Mouse (Mus musculus) adrenal gland, adult 18-20 months (tissue): ENCODE data around the gene Dennd1a. TPM values are rescaled to one million over a fixed set of nuclear protein-coding genes. Genes with fewer than 3 reads are reported as not detected.

Experiments
- DNase-seq, 2 experiments: peaks; one replicate each; pipeline ENCODE4 v3.0.0; 2021 to 2022; ENCODE audit warnings: low spot score in 2 of 2
- long read RNA-seq, 2 experiments: library from polyadenylated mRNA; stranded (forward); transcript quantifications; one replicate each; pipeline ENCODE4 v2.0.0; 2021
- total RNA-seq, 2 experiments: library from RNA; stranded (reverse); gene quantifications; 1 replicate in 1 of 2; 2 replicates in 1 of 2; pipeline ENCODE4 v1.2.3; 2021

Dennd1a gene
- total RNA-seq = 10 to 100 TPM; 22.5 to 22.9 TPM
- long read RNA-seq, experiment 1, full-length matches to known transcripts = 1 of 4 reads
- long read RNA-seq, experiment 1, partial matches to known transcripts = 3 of 4 reads
- long read RNA-seq, experiment 1, other reads (novel, unspliced or antisense) = 0 of 4 reads
- long read RNA-seq, experiment 2, partial matches to known transcripts = 1 of 4 reads
- long read RNA-seq, experiment 2, other reads (novel, unspliced or antisense) = 3 of 4 reads

DNA sequence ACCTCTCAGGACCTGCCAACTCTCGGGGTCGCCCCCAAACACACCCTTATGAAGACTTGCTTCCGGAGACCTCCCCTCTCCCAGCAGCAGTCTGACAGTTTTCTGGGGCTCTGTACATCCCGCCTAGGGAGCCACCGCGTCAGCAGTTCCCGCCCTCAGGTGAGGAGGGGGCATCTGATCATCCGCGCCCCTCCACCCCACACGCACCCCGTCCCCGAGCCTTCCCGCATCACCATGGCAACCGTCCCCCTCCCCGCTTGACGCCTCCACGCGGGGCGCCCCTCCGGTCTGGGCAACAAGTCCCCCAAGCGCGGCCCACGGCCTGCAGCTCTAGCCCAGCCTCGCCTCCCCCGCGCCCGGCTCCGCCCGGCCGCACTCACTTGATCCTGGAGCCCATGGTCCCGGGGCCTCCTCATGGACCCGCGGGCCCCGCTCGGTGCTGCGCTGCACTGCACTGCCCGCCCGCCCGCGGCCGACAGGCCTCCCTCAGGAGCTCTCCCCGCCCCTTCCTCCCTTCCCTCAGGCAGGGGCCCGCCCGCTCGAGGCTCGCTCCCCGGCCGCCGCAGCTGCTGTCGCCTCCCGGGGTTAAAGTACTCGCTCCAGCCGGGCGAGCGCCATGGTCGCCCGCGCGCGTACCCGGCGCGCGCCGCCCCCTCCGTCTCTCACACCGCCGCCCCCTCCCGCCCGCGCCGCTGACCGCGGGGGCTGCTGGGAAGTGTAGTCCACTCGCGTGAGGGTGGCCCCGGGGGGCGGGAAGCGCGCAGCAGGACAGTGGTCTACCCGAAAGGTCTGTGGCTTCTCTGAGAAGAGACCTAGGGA is at the start of gene Dennd1a:
Gene Dennd1a, minus strand, starts transcription at position 658 of the 819 bp plus-strand sequence.
- DNase-seq = peak; percentile 88 to 89

DNA sequence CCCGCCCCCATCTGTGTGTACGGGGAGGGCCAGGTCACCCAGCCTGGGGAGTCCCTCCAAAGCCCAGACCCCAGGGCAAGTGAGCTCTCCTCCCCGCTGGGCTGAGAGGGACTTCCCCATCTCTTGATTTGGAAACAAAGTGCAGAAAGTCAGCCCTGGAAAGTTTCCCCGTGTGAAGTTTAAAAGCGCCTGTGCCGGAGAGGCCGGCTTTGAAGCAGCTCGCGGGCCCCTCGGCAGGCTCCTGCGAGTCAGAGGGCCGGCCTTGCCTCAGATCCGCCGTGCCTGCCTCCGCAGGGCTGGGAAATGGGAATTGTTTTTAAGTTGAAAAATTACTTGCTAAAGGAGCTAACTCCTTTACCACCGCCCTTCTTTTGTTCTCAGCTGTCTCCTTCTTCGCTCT is 49.4 kb upstream of the Dennd1a start:
- no peak for DNase-seq

DNA sequence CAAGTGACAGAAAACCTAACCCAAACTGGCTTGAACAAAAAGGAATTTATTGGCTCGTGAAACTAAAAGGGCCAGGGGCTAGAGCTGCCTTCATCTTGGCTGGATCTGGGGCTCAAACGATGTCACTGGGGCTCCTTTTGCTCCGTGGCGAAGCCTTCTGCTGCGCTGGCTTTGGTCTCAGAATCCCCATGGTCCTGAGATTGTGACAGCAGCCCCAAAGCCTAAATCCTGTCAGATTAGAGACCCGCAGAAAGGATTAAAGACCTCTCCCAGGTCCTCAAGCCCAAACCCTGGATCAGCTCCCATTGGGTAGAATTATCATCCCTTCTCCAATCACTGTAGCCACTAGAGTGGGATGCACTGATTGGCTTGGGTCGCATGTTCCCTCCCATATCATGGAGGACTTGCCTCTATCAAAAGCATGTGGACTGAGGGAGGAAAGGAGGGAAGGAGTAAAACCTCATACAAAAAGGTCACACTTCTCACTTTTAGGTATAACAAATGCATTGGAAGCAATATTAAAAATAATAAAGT is 46.5 kb upstream of the Dennd1a start:
- no peak for DNase-seq

DNA sequence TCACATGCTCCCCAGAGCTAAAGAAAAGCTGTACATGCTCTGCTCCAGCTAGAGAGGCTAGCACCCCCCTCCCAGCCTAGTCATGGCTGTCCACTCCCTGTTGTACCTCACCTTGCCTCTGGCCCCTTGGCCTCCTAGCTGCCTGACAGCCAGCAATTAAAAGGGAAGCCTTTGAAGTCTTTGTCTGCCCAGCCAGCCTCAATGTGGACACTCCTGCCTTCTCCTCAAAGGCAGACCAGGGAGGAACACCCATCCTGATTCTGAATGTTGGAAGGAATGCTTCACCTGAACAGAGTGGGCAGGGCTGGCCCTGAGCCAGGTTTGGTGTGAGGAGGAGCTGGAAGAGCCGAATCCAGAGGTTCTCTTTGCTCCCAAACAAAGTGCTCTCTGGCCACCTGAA is 39.5 kb upstream of the Dennd1a start:
- DNase-seq = no peak

- no peak for DNase-seq
Observed at GRCm38 (mm10) chr2:38323380-38323779, 36.2 kb upstream of the Dennd1a start.

DNA sequence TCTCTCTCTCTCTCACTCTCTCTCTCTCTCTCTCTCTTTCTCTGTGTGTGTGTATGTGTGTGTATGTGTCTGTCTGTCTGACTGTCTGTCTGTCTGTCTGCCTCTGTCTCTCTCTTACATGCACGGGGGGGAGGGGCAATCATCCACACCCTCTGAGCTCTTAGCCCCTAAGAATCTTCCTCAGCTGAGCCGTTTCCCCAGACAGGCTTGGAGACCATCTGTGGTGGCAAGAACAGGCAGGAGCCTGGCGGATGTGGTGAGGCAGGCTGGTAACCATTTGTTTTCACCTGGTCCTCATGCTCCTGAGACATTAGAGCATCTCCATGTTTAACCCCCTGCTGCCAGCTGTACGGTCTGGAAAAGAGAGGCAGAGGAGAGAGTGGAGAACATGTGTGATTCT is 33.7 kb upstream of the Dennd1a start:
- DNase-seq = no peak

GRCm38 (mm10) chr2:38319086-38319485 is 31.9 kb upstream of the Dennd1a start:
- no peak for DNase-seq

DNA sequence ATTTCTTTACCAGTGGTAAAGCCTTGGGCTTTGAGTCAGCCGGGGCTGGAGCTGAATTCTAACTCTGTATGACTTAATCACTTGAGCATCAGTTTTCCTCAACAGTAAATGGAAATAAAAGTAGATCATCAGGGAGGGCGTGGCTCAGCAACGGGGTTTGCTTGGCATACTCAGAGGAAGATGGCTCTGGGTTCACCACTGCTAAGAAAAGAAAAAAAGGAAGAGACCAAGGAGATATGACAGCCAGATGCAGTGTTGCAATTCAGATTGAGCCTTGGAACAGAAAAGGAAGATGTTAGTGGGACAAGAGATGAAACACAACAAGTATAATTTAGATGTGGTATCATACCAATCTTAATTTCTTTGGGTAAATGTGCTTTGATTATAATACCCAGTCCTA is 26.2 kb upstream of the Dennd1a start:
- no peak for DNase-seq

DNA sequence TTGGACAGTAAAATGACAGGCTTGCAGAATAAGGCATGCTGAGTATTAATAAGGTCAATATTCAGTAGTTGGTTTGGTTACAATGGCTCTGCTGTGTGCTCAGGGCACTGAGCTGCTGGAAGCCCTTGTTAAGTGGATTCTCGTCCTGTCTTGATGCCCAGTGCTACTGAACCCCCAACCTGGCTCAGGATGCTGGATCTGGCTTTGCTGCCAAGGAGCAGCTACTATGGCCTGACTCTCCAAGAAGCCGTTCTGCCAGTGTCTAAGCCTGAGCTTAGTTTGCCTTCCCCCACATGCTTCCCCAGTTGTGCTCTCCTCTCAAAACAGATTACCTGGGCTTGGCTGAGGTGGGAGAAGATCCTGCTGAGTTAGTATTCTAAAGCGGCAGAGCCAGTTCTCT is 25.7 kb upstream of the Dennd1a start:
- DNase-seq = no peak

- no peak for DNase-seq
Observed at GRCm38 (mm10) chr2:38305152-38305551, 18.0 kb upstream of the Dennd1a start.

DNA sequence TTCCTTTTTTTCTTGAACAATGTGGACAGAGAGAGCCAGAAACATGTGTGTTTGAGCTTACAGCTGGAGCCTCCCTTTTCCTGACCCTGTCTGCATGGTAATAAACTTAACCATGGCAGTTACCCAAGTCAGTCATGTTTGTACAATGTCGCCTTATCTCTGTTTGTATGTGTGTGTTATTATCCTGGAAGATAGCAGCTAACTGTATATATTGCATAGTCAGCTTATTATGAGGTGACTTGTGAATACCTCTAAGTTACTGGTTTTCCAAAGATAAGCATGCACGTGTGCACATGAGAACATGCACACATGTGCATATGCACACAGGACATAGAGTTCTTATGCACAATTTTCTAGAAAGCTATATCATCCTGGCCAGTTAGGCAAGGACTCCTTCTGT is 13.8 kb upstream of the Dennd1a start:
- no peak for DNase-seq

GRCm38 (mm10) chr2:38295939-38296338 is 8.7 kb upstream of the Dennd1a start:
- DNase-seq = no peak

DNA sequence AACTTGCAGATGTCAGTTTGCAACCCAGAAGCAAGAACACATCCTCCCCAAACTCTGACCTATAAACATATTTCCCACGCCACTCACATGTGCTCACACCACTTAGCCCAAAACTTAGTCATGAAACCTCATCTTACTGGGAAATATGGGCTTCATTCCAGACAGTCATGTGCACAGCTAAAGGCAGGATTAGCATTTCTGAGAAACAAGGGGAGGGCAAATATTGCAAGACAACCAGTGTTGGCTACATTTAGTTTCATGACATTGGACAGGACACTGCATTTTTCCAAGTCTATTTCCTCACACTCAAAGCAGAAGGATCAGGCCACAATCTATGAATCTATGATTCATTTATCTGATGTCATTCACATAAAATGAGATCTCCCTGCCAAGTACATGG is 4.3 kb upstream of the Dennd1a start:
- no peak for DNase-seq

DNA sequence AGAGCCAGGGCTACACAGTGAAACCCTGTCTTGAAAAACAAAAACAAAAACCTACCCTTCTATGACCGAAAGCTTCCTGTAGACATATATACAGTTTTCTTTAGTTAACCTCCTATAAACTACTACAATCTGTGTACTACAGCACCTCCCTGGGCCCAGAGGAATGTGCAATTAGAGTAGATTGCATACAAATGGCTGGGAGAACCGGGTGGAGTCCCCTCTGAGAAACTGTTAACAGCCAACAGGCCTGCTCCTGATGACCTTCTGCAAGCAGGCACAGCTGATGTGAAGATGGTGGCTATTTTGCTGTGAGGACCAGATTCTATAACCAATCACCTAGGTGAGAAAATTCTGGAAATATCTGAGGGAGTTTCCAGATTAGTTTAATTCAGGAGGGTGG is 1.0 kb upstream of the Dennd1a start:
- no peak for DNase-seq

DNA sequence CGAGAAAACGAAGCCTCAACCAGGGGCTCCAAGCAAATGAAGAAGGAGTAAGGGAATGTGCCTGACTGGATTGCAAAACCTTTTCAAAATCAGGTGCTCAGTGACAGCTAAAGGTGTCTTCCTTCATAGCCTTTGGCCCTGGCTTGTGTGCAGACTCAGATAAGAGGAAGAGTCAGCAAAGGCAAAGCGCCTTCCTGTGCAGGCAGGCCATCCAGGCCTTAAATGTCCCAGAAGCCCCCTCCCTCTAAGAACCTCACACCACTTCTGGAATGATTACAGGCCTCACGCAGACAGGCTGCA is 807 bp downstream of the Dennd1a start:
- DNase-seq = peak in 1 of 2 experiments; percentile 18

- DNase-seq = no peak
Observed at GRCm38 (mm10) chr2:38285781-38286432, 1.3 kb downstream of the Dennd1a start.

DNA sequence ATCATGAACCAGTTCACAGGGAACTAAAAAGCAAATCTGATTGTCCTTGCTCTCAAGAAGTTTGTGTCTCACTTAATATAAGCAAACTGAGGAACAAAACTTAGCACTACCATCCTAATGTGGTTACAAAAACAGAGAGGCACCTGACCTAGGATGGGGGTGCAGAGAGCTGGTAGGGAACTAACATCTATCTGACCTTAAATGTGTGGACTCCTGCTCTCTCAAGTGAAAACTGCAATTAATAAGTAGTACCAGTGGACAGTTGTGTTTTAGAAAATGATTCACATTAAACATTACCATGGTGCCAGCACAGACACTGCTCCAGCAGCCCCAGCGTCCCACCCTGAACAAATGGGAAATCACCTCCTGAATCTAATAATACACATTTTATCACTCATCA is 3.2 kb downstream of the Dennd1a start:
- no peak for DNase-seq

DNA sequence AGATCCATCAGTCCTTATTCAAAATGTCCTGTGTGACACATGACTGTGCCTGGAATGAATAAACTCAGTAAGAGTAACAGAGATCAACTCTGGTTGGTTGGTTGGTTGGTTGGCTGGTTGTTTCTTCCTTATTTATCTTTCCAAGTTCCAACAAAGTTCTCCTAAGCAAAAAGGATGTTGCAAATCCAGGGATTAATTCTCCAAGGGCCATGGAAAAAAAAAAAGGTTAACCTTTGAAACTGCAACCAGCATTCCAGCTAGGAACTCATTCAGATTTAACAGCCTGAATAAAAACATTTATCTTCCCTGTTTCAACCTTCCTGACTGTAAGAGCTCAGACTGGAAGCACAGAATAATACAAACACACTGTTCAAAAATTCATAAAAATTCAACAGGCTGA is 6.8 kb downstream of the Dennd1a start:
- no peak for DNase-seq

- DNase-seq = no peak
Observed at GRCm38 (mm10) chr2:38274973-38275372, 12.2 kb downstream of the Dennd1a start.

DNA sequence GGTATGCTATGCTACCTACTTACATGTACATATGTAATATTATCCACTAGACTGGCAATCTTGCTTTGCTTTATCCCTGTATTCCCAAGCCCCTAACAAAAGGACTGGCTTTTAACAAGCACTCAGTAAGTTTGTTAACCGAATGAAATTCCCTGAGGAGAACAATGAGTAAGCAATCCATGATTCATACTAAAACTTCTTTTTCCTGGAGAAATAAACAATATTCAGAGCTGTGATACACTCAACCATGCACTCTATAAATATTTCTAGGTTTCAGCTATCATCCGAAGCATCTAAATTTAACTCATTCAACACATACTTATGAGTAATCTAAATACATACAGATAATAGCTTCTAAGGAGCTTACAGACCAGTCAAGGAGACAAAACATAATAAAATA is 23.5 kb downstream of the Dennd1a start:
- DNase-seq = no peak

DNA sequence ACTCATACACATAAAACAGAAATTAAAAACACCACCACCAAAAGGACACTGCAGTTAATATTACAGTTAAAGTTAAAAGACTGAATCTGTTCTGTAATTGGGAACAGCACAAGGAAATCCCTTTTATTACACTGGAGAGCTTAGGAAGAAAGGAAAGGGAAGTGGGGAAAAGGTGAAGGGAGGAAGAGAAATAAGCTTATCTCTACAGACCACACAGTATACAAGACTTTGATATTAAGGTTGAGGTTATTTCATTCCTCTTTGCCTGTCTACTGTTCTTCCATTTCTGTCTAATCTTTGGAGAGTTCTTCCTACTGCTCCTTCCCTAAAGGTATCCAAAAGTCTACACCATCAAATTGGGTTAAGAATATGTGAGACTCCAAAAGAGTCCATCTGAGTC is 28.1 kb downstream of the Dennd1a start:
- no peak for DNase-seq

DNA sequence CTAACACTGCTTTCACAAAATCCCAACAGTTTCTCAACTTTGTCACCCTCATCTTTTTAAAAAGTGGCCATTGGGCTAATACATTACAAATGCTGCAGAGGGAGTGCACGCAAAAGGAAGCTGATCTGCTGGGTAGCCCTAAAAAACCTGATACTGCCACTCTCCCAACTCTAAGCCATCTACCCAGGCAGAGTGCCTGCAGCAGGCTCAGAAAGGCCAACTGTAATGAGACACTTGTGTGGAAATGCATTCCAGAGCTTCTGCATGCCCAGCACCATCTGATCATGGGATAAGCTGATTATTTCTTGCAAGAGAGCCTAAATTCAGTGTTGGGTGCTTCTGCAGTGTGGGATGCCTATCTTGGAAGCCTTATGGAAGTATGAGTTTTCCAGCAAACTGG is 49.6 kb downstream of the Dennd1a start:
- DNase-seq = no peak
